Mouse (Mus musculus) G1E (cell line): Measurements from ENCODE around the gene Phb. TPM values are rescaled to one million over a fixed set of nuclear protein-coding genes. Genes with fewer than 3 reads are reported as not detected.

ENCODE experiments used
- ATAC-seq: 2 replicates; pipeline ENCODE4 v1.8.0; 2016; ENCODE audit warnings: mild to moderate bottlenecking; ENCODE audit not compliant: insufficient number of reproducible peaks, poor library complexity, low FRiP score, severe bottlenecking; ENCODE audit errors: extremely low read depth
- DNase-seq: peaks from one replicate; pipeline ENCODE4 v3.0.0; 2012; ENCODE audit warnings: low spot score
- H3K27me3 ChIP-seq: 2 replicates; pipeline ENCODE4 v1.6.1; 2012; ENCODE audit warnings: mild to moderate bottlenecking, low read length, inconsistent platforms; ENCODE audit not compliant: insufficient read depth
- H3K36me3 ChIP-seq: replicated peaks from 2 replicates; pipeline ENCODE3; 2012; ENCODE audit warnings: mild to moderate bottlenecking, inconsistent platforms
- H3K4me1 ChIP-seq: 2 replicates; pipeline ENCODE4 v1.6.1; 2012; ENCODE audit warnings: low read depth, low read length, inconsistent platforms, mixed read lengths; ENCODE audit not compliant: insufficient read depth
- H3K4me3 ChIP-seq: 2 replicates; pipeline ENCODE4 v1.5.1; 2012; ENCODE audit warnings: low read depth, mild to moderate bottlenecking, inconsistent platforms, low read length, moderate library complexity, mixed read lengths
- H3K9me3 ChIP-seq: replicated peaks from 2 replicates; pipeline ENCODE4 v1.6.1; 2012; ENCODE audit warnings: inconsistent platforms
- CTCF ChIP-seq: IDR thresholded peaks from 2 replicates; pipeline ENCODE4 v1.5.1; 2012; ENCODE audit warnings: low read depth, low read length, inconsistent platforms, mixed read lengths
- GATA1 ChIP-seq: IDR thresholded peaks from 2 replicates; pipeline ENCODE4 v1.6.1; 2012; ENCODE audit warnings: borderline replicate concordance, low read length, inconsistent platforms, mixed read lengths
- GATA2 ChIP-seq: IDR thresholded peaks from 2 replicates; pipeline ENCODE4 v1.6.1; 2012; ENCODE audit warnings: low read depth, low read length, inconsistent platforms, borderline replicate concordance
- POLR2AphosphoS5 ChIP-seq: IDR thresholded peaks from 2 replicates; pipeline ENCODE4 v1.6.1; 2012; ENCODE audit warnings: low read depth, low read length, inconsistent platforms; ENCODE audit not compliant: insufficient replicate concordance
- TAL1 ChIP-seq: conservative IDR thresholded peaks from 2 replicates; pipeline ENCODE4 v1.6.1; 2012; ENCODE audit warnings: low read depth, low read length, inconsistent platforms, mixed read lengths
- polyA plus RNA-seq: library from polyadenylated mRNA; stranded (reverse); fragments of >175 nt; gene quantifications from 2 replicates; pipeline ENCODE4 v1.2.3, GENCODE M21; 2012
- total RNA-seq, 2 experiments: library from RNA; stranded (forward) in 1 of 2; stranded (reverse) in 1 of 2; fragments of 200-1000 nt in 1 of 2; fragments of >200 nt in 1 of 2; fragmentation: Nextera tagmentation in 1 of 2; gene quantifications; 2 replicates each; pipeline ENCODE4 v1.2.3; 2014 to 2017

Phb gene
- total and polyA plus RNA-seq, 3 experiments, result 44.0 to 111 (median 50.0) TPM

GRCm38 (mm10) chr11:95642534-95643280 lies 24.1 kb upstream of the Phb start:
- H3K4me3 ChIP-seq, result no peak overlapping the region
- H3K4me1 ChIP-seq, result no peaks in the 10 kb centered on the region
- no peaks in the 10 kb centered on the region for H3K36me3 ChIP-seq
- no peak for TF ChIP-seq GATA2
- no peak for TF ChIP-seq CTCF
- no peak for TF ChIP-seq TAL1
- TF ChIP-seq POLR2AphosphoS5, result no peak
- TF ChIP-seq GATA1, result no peak
- DNase-seq (no peak), ATAC-seq (no peak)
- H3K27me3 ChIP-seq, result peaks cover 43% of the 10 kb centered on the region
- H3K9me3 ChIP-seq, result no peaks in the 10 kb centered on the region

GRCm38 (mm10) chr11:95643856-95644255 lies 22.9 kb upstream of the Phb start:
- Histone ChIP-seq H3K9me3 (no peaks in the 10 kb centered on the region), H3K36me3 (no peaks in the 10 kb centered on the region), H3K4me1 (no peaks in the 10 kb centered on the region; the same call in 1 of the 2 replicates), H3K4me3 (no peak overlapping the region), H3K27me3 (peaks cover 46% of the 10 kb centered on the region)
- no peak for ATAC-seq
- DNase-seq, result no peak
- TF ChIP-seq GATA1 (no peak), TAL1 (no peak), CTCF (no peak), POLR2AphosphoS5 (no peak), GATA2 (no peak)

GRCm38 (mm10) chr11:95644381-95644780 lies 22.4 kb upstream of the Phb start:
- H3K9me3 ChIP-seq, result no peaks in the 10 kb centered on the region
- H3K4me1 ChIP-seq, result no peaks in the 10 kb centered on the region; the same call in 1 of the 2 replicates
- no peak overlapping the region for H3K4me3 ChIP-seq
- TF ChIP-seq POLR2AphosphoS5 (no peak), CTCF (no peak), GATA2 (no peak), GATA1 (no peak), TAL1 (no peak)
- no peak for ATAC-seq
- no peaks in the 10 kb centered on the region for H3K36me3 ChIP-seq
- no peak for DNase-seq
- H3K27me3 ChIP-seq, result peaks cover 47% of the 10 kb centered on the region

- TF ChIP-seq POLR2AphosphoS5, result no peak
- TF ChIP-seq CTCF, result no peak
- no peak for TF ChIP-seq TAL1
- no peak for TF ChIP-seq GATA2
- no peak for TF ChIP-seq GATA1
- ATAC-seq (no peak), DNase-seq (no peak)
- Histone ChIP-seq H3K27me3 (peaks cover 55% of the 10 kb centered on the region), H3K4me3 (no peak overlapping the region), H3K4me1 (no peaks in the 10 kb centered on the region; the same call in 1 of the 2 replicates), H3K9me3 (no peaks in the 10 kb centered on the region), H3K36me3 (no peaks in the 10 kb centered on the region)
Observed at GRCm38 (mm10) chr11:95645397-95646153, 21.2 kb upstream of the Phb start.

- H3K27me3 ChIP-seq, result peaks cover 55% of the 10 kb centered on the region
- ATAC-seq (no peak), DNase-seq (no peak)
- H3K4me3 ChIP-seq, result no peak overlapping the region
- TF ChIP-seq TAL1 (no peak), POLR2AphosphoS5 (no peak), CTCF (no peak), GATA2 (no peak), GATA1 (no peak)
- H3K9me3 ChIP-seq, result no peaks in the 10 kb centered on the region
- no peaks in the 10 kb centered on the region for H3K36me3 ChIP-seq
- no peaks in the 10 kb centered on the region; the same call in 1 of the 2 replicates for H3K4me1 ChIP-seq
Observed at GRCm38 (mm10) chr11:95646154-95646490, 20.6 kb upstream of the Phb start.

GRCm38 (mm10) chr11:95647791-95648190 lies 19.0 kb upstream of the Phb start:
- DNase-seq (no peak), ATAC-seq (no peak)
- Histone ChIP-seq H3K27me3 (peaks cover 65% of the 10 kb centered on the region), H3K4me1 (no peaks in the 10 kb centered on the region; the same call in 1 of the 2 replicates), H3K4me3 (no peak overlapping the region), H3K36me3 (no peaks in the 10 kb centered on the region), H3K9me3 (no peaks in the 10 kb centered on the region)
- TF ChIP-seq GATA1, result no peak
